Mouse (Mus musculus) brain, embryonic 14.5 days (tissue): ENCODE measurements around the gene Hbs1l.

Experiments
- CTCF ChIP-seq: fragments of 200-500 bp; IDR thresholded peaks from 2 replicates; pipeline ENCODE4 v1.5.1; 2012; ENCODE audit warnings: inconsistent platforms, mild to moderate bottlenecking, moderate library complexity, borderline replicate concordance; ENCODE audit not compliant: insufficient read depth, insufficient read length; ENCODE audit errors: extremely low read depth
- POLR2A ChIP-seq: fragments of 200-500 bp; IDR thresholded peaks from 2 replicates; pipeline ENCODE4 v1.6.1; 2012; ENCODE audit warnings: mild to moderate bottlenecking, inconsistent platforms, borderline replicate concordance; ENCODE audit not compliant: poor library complexity, insufficient read depth, insufficient read length, severe bottlenecking; ENCODE audit errors: extremely low read depth

DNA sequence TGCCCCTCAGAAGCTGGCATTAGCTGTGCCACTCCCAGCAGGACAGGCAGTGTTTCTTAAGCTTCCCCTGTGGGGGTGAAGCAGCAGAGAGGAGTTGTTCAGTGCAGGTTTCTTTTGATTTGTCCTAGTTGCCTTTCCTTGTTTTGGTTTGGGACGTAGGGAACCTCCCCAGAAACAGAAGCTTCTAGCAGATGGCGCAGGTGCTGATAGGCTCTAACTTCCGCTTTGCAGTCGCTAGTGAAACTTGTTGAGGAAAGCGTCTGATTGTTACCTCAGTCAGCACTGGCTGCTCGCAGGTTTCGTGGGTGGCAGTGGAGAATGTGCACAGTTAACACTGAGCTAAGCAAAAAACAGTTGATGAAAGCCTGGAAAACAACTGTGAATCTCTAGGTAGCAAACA, 6.0 kb downstream of the Hbs1l start:
- no peak for TF ChIP-seq POLR2A
- no peak for TF ChIP-seq CTCF
